Mouse (Mus musculus): Measurements from ENCODE around the gene Lum.

DNA sequence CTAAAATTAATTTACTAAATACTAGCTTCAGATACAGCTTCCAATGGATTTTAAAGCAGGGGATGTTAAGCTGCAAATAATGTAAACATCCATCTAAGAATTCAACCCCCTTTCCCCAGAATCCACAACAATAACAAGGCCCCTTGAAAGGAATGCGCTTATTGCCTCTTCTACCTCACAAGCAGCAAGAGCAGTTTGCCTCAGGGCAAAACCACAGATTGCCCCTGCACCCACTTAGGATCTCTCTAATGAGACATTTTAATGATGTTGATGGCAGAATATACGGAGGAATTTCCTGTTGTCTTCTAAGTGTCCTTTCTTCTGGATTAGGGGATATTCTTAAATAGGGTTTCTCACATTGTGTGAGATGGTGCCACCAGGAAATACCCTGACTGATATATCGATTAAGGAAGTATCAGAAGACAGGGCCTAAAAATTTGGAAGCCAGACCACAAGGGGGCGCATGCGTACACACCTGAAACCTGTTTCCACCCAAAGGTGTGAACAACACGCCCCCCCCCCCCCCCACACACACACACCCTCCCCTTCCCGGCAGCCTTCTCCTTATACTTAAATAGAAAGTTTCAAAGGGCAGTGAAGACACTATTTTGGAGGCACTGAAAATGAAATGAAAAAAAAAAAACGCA lies 2.7 kb downstream of the Lum start:
- TF ChIP-seq POLR2A (IDR thresholded peaks at IDR 0.05; ENCODE audit: control insufficient read depth, low read depth, low read length) (no peak), CTCF (IDR thresholded peaks at IDR 0.05; ENCODE audit: control insufficient read depth, insufficient read depth, insufficient replicate concordance, low read depth, low read length) (no peak)
